Mouse (Mus musculus): ENCODE results near the gene Prrxl1.

DNA sequence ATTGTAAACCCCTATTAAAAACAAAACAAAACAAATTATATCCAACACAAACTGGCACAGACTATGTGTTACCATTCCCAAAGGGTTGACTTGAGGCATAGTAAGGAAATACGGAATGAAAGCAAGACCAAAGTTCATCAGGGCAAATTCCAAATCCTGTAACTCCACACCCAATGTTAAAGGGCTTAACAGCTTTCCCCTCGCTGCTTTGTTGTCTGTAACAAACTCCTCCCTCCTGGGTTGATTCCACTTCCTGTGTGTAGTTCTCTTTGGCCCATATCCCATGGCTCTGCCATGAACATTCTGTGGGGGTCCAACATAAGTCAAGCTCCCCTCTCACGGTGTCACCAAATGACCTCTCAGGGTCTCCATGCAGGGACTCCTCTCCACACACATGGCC, 8.8 kb upstream of the Prrxl1 start:
- no peak for TF ChIP-seq POLR2A (IDR thresholded peaks at IDR 0.05; ENCODE audit: insufficient read length, low read depth)
- TF ChIP-seq MAX (IDR thresholded peaks at IDR 0.05; ENCODE audit: low read depth): no peak
- no peak for TF ChIP-seq E2F4 (IDR thresholded peaks at IDR 0.05; ENCODE audit: insufficient read depth)
